ENCODE assay signal across 15 mouse cellular contexts in genomic region chr13:54320212-54320611, GRCm38 (mm10). TPM values are rescaled to one million over a fixed set of nuclear protein-coding genes. Genes with fewer than 3 reads are reported as not detected.
DNase-seq lines count a peak whose midpoint lies in the region; TF ChIP-seq lines count a peak whose summit lies in the region.
"Had no signal": no experiment of that assay in that cellular context is flagged by ENCODE, and none has a peak within 500 bp of the region (broad histone marks: within the 10 kb centered on the region; RNA-seq: fewer than 3 reads in every experiment).

No protein-coding gene starts in this region.

- peak; percentile 46 for DNase-seq in cerebellum, adult 9-10 months
- no peak for DNase-seq in cerebellum, postnatal 25 days
- DNase-seq in left cerebral cortex, adult 2 months (ENCODE audit: extremely low spot score in 1 of 2, low spot score in 2 of 2): no peak
- DNase-seq in left cerebral cortex, adult 11 months (ENCODE audit: low spot score): no peak
- DNase-seq in thymus, postnatal 4 days: peak; percentile 18
- no peak for DNase-seq in thymus, adult 18-20 months
- no peak for DNase-seq in limb, embryonic 10.5 days (ENCODE audit: low spot score)
- no peak for DNase-seq in right cerebral cortex, postnatal 25 days
- DNase-seq: adrenal gland, postnatal 25 days; cerebellum, adult 18-20 months; heart, adult 11 months; heart, postnatal 36 days had no signal

- no peaks in the 10 kb centered on the region for H3K36me3 ChIP-seq in limb, embryonic 10.5 days
- H3K36me3 ChIP-seq: intestine, embryonic 15.5 days; limb, embryonic 13.5 days had no signal

- intact Hi-C loops in left cerebral cortex, adult 2 months (cut with DNase I): loop anchor here (2.0 to 5.0 kb wide), 2 partner anchors 71 to 127 kb away; no protein-coding TSS in a partner anchor

- H3K27ac ChIP-seq in left cerebral cortex, adult 2 months: no peak overlapping the region
- no peak overlapping the region for H3K27ac ChIP-seq in limb, embryonic 10.5 days
- H3K27ac ChIP-seq: intestine, embryonic 15.5 days; limb, embryonic 13.5 days had no signal

- 62% methylated on average over 9 of the region's 9 CpGs for WGBS in limb, embryonic 10.5 days

- H3K27me3 ChIP-seq in limb, embryonic 10.5 days (ENCODE audit: low read depth, poor library complexity, severe bottlenecking): no peaks in the 10 kb centered on the region
- H3K27me3 ChIP-seq: intestine, embryonic 15.5 days; limb, embryonic 13.5 days had no signal

- H3K9me3 ChIP-seq in limb, embryonic 10.5 days (replicated peaks): no peaks in the 10 kb centered on the region
- H3K9me3 ChIP-seq: intestine, embryonic 15.5 days; limb, embryonic 13.5 days had no signal

- peak; percentile 47 for TF ChIP-seq CTCF in left cerebral cortex, adult 2 months (IDR thresholded peaks at IDR 0.05)

- H3K4me3 ChIP-seq in left cerebral cortex, adult 2 months: no peak overlapping the region
- no peak overlapping the region for H3K4me3 ChIP-seq in limb, embryonic 10.5 days
- H3K4me3 ChIP-seq: intestine, embryonic 15.5 days; limb, embryonic 13.5 days had no signal

- H3K4me1 ChIP-seq in limb, embryonic 10.5 days: peaks cover 10% of the 10 kb centered on the region
- H3K4me1 ChIP-seq: intestine, embryonic 15.5 days; limb, embryonic 13.5 days had no signal

RNA-seq across cellular contexts. Expression of gene Cplx2, which starts 50.9 kb away (rescaled TPM):
- 100 to 1,000 TPM; 798 to 848 TPM for total RNA-seq in left cerebral cortex, adult 2 months (2021)
- 2.5 and 3.5 TPM in 2 replicates for polyA plus RNA-seq in limb, embryonic 10.5 days (2016; fragmentation: Nextera tagmentation; extraction: Ambion mirVana)
- total RNA-seq: megakaryocyte, adult 5-6 weeks had no signal

Comparison
In these comparisons a context has a peak if more than half of its experiments do, and no peak if none do; other contexts are left out.
1. DNase-seq: peak in cerebellum, adult 9-10 months (single experiment) and thymus, postnatal 4 days (single experiment); none in cerebellum, postnatal 25 days (0 of 2), left cerebral cortex, adult 2 months (0 of 2), left cerebral cortex, adult 11 months (single experiment), thymus, adult 18-20 months (0 of 2), limb, embryonic 10.5 days (single experiment) and right cerebral cortex, postnatal 25 days (single experiment).